Mouse (Mus musculus): Measurements from ENCODE around the gene Caskin2.

DNA sequence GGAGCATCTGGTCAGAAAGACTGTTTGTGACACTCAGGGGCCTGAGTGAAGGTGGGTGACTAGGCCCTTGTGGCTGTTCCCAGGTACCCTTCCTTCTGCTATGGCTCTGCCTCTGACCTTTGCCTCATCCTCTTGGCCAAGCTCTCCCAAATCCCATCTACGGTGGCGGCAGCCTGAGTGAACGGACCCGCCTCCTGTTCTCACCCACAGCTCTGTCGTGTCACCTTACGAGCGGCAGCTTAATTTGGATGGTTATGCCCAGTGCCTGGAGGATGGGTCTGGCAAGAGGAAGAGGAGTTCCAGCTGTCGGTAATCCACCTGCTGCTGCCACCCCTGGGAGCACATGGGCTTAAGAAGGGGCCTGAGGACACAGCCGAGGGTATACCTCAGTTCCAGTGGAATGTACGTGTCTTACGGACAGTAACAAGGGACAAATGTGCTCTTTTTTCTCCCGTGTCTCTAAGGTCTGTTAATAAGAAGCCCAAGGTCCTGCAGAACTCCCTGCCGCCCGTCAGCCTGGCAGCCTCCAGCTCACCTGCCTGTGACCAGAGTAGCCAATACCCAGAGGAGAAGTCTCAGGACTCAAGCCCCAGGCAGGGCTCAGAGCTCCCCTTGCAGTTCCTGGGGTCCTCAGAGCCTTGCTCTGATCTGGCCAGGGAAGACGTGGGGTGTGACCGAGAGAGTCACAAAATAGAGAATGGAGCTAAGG is 6.6 kb upstream of the Caskin2 start:
- TF ChIP-seq CTCF (IDR thresholded peaks at IDR 0.05; ENCODE audit: borderline replicate concordance, extremely low read depth, insufficient read depth, insufficient read length) (no peak), POLR2A (IDR thresholded peaks at IDR 0.05; ENCODE audit: borderline replicate concordance, extremely low read depth, insufficient read depth, insufficient read length, poor library complexity, severe bottlenecking) (no peak)

All from brain, embryonic 14.5 days (tissue).